ENCODE assay signal across 18 mouse cellular contexts in genomic region chr5:120981211-120981610, GRCm38 (mm10). TPM values are rescaled to one million over a fixed set of nuclear protein-coding genes. Genes with fewer than 3 reads are reported as not detected.
"Had no signal": no experiment of that assay in that cellular context is flagged by ENCODE, and none has a peak within 500 bp of the region (broad histone marks: within the 10 kb centered on the region; RNA-seq: fewer than 3 reads in every experiment).

No protein-coding gene starts in this region.

- H3K4me3 ChIP-seq: kidney, embryonic 15.5 days; left cerebral cortex, adult 2 months; liver, embryonic 13.5 days; neural tube, embryonic 12.5 days had no signal

- H3K4me2 ChIP-seq: kidney, embryonic 15.5 days; liver, embryonic 13.5 days; midbrain, embryonic 11.5 days; neural tube, embryonic 12.5 days had no signal

- H3K9ac ChIP-seq: kidney, embryonic 15.5 days; liver, embryonic 13.5 days; neural tube, embryonic 12.5 days had no signal

- H3K27me3 ChIP-seq: kidney, embryonic 15.5 days; liver, embryonic 13.5 days; neural tube, embryonic 12.5 days had no signal

- H3K9me3 ChIP-seq: neural tube, embryonic 12.5 days had no signal

- DNase-seq: kidney, postnatal 10 days; kidney, postnatal 36 days; layer of hippocampus, postnatal 36 days; liver, embryonic 13.5 days; lung, adult 2 months; lung, postnatal 14 days; lung, postnatal 4 days; midbrain, embryonic 14.5 days; thymus, adult 2 months; thymus, postnatal 14 days; thymus, postnatal 4 days had no signal

- H3K27ac ChIP-seq: kidney, embryonic 15.5 days; left cerebral cortex, adult 2 months; liver, embryonic 13.5 days; neural tube, embryonic 12.5 days had no signal

- H3K36me3 ChIP-seq: kidney, embryonic 15.5 days; liver, embryonic 13.5 days; neural tube, embryonic 12.5 days had no signal

- H3K4me1 ChIP-seq: kidney, embryonic 15.5 days; liver, embryonic 13.5 days; neural tube, embryonic 12.5 days had no signal

RNA-seq across cellular contexts. Expression of gene Rph3a, which starts 28.7 kb away (rescaled TPM):
- polyA plus RNA-seq: limb, embryonic 11.5 days; liver, adult 2 months; liver, embryonic 16.5 days; lung, adult 2 months had no signal
